Mouse (Mus musculus): Measurements from ENCODE around the gene RPS10-NUDT3.
A peak's percentile ranks its signal among the peaks of the same experiment; 100 is the strongest.

DNA sequence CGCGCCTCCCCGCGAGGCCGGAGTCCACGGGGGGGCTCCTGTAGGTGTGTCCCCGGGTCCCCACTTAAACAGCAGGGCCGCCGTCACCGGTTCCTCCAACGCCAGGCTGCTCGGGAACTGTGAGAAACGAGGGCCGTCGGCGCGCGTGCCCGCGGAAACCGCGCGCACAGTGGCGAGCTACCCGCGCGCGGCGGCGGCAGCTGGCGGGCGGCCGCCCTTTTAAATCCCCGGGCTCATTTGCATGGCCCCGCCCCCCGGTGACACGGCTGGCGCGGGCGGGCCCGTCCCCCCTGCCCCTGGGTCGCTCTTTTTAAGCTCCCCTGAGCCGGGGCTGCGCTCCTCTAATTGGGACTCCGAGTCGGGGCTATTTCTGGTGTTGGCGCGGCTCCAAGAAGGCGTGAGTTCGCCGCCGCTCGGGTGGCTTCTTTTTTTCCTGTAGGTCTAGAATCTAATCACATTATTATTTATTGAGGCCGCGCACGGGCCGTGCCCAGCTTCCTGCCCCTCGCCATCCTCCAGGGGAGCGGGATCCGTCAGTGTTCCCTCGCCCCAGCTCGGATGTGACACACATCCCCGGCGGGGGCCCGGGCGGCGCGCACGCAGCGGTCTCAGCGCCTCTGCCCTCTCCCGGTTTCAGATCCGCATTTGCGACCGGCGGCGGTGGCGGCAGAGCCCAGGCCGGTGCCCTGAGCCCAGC lies 78.6 kb downstream of the RPS10-NUDT3 start, which contains the start of gene Hmga1:
- peak; percentile 95 for TF ChIP-seq POLR2A (IDR thresholded peaks at IDR 0.05; ENCODE audit: extremely low read depth, insufficient read depth, low read length)
- TF ChIP-seq CTCF (IDR thresholded peaks at IDR 0.05; ENCODE audit: low read depth, low read length): no peak
